Comparison of ENCODE assay signal across 17 mouse cellular contexts in genomic region chr3:34559841-34560703, GRCm38 (mm10).
DNase-seq lines count a peak whose midpoint lies in the region; ATAC-seq and TF ChIP-seq lines count a peak whose summit lies in the region.
"Had no signal": no experiment of that assay in that cellular context is flagged by ENCODE, and none has a peak within 500 bp of the region (broad histone marks: within the 10 kb centered on the region; RNA-seq: fewer than 3 reads in every experiment).

No protein-coding gene starts in this region.

- H3K4me3 ChIP-seq in embryonic facial prominence, embryonic 12.5 days, result no peak overlapping the region
- peak overlapping the region; percentile 31 for H3K4me3 ChIP-seq in hindbrain, embryonic 13.5 days
- H3K4me3 ChIP-seq in midbrain, postnatal 0 days (ENCODE audit: low read depth, low read length), result peak overlapping the region; percentile 6; the same call in 1 of the 2 replicates
- H3K4me3 ChIP-seq: embryonic facial prominence, embryonic 13.5 days; heart, embryonic 13.5 days; stomach, embryonic 15.5 days had no signal

- no peak for TF ChIP-seq CTCF in brain, embryonic 14.5 days (IDR thresholded peaks at IDR 0.05; ENCODE audit: borderline replicate concordance, extremely low read depth, insufficient read depth, insufficient read length)
- TF ChIP-seq CTCF in midbrain, postnatal 0 days (IDR thresholded peaks at IDR 0.05), result no peak

- peaks cover 5% of the 10 kb centered on the region; the same call in 1 of the 2 replicates for H3K4me1 ChIP-seq in embryonic facial prominence, embryonic 12.5 days
- peaks cover 19% of the 10 kb centered on the region for H3K4me1 ChIP-seq in hindbrain, embryonic 13.5 days (replicated peaks)
- no peaks in the 10 kb centered on the region for H3K4me1 ChIP-seq in midbrain, postnatal 0 days (ENCODE audit: insufficient read depth, low read length)
- H3K4me1 ChIP-seq: heart, embryonic 13.5 days; stomach, embryonic 15.5 days had no signal

- DNase-seq in brain, embryonic 14.5 days (ENCODE audit: low read depth), result peak; percentile 78
- no peak for DNase-seq in midbrain, postnatal 0 days (ENCODE audit: low spot score)
- DNase-seq in adrenal gland, adult 8-10 months, result no peak
- DNase-seq in left cerebral cortex, postnatal 4 days, result no peak
- no peak for DNase-seq in right cerebral cortex, postnatal 25 days
- DNase-seq in gastrocnemius, postnatal 4 days (ENCODE audit: low spot score in 2 of 2), result no peak
- DNase-seq: adrenal gland, postnatal 14 days; cerebellum, adult 11-12 months; lung, postnatal 4 days; right cerebral cortex, postnatal 14 days; thymus, postnatal 4 days had no signal

- no peak for TF ChIP-seq POLR2A in brain, embryonic 14.5 days (IDR thresholded peaks at IDR 0.05; ENCODE audit: borderline replicate concordance, extremely low read depth, insufficient read depth, insufficient read length, poor library complexity, severe bottlenecking)

- WGBS in embryonic facial prominence, embryonic 12.5 days, result 58% methylated on average over 13 of the region's 13 CpGs
- WGBS in hindbrain, embryonic 13.5 days, result 23% methylated on average over 13 of the region's 13 CpGs
- 19% methylated on average over 13 of the region's 13 CpGs for WGBS in midbrain, postnatal 0 days

- H3K9ac ChIP-seq in embryonic facial prominence, embryonic 12.5 days, result no peak overlapping the region
- peak overlapping the region; percentile 65 for H3K9ac ChIP-seq in hindbrain, embryonic 13.5 days
- H3K9ac ChIP-seq in midbrain, postnatal 0 days (replicated peaks; ENCODE audit: low read length, poor library complexity, severe bottlenecking), result no peak overlapping the region
- H3K9ac ChIP-seq: embryonic facial prominence, embryonic 13.5 days; heart, embryonic 13.5 days; liver, embryonic 14.5 days; stomach, embryonic 15.5 days had no signal

- no peak overlapping the region for H3K27ac ChIP-seq in embryonic facial prominence, embryonic 12.5 days
- H3K27ac ChIP-seq in hindbrain, embryonic 13.5 days, result peak overlapping the region; percentile 86
- H3K27ac ChIP-seq in midbrain, postnatal 0 days (ENCODE audit: low read depth, low read length), result no peak overlapping the region
- H3K27ac ChIP-seq: embryonic facial prominence, embryonic 13.5 days; heart, embryonic 13.5 days; liver, embryonic 14.5 days; stomach, embryonic 15.5 days had no signal

- 0 out of 2 replicates have a peak overlapping the region, but pooled peaks have one; percentile 4 for H3K4me2 ChIP-seq in embryonic facial prominence, embryonic 12.5 days (replicated peaks)
- H3K4me2 ChIP-seq in hindbrain, embryonic 13.5 days, result peak overlapping the region; percentile 49
- peak overlapping the region; percentile 36 for H3K4me2 ChIP-seq in midbrain, postnatal 0 days (ENCODE audit: low read depth, low read length, poor library complexity, severe bottlenecking)
- H3K4me2 ChIP-seq: embryonic facial prominence, embryonic 13.5 days; heart, embryonic 13.5 days; stomach, embryonic 15.5 days had no signal

- no peak for ATAC-seq in embryonic facial prominence, embryonic 12.5 days (ENCODE audit: insufficient number of reproducible peaks, insufficient read depth, low FRiP score, low TSS enrichment)
- no peak for ATAC-seq in hindbrain, embryonic 13.5 days (ENCODE audit: low FRiP score)
- ATAC-seq in midbrain, postnatal 0 days (ENCODE audit: low FRiP score), result no peak

- no peaks in the 10 kb centered on the region for H3K36me3 ChIP-seq in embryonic facial prominence, embryonic 12.5 days
- H3K36me3 ChIP-seq in hindbrain, embryonic 13.5 days, result no peaks in the 10 kb centered on the region
- no peaks in the 10 kb centered on the region for H3K36me3 ChIP-seq in midbrain, postnatal 0 days (ENCODE audit: insufficient read depth, low read length)
- H3K36me3 ChIP-seq: embryonic facial prominence, embryonic 13.5 days; heart, embryonic 13.5 days; stomach, embryonic 15.5 days had no signal

- H3K27me3 ChIP-seq in embryonic facial prominence, embryonic 12.5 days, result no peaks in the 10 kb centered on the region
- H3K27me3 ChIP-seq in hindbrain, embryonic 13.5 days, result no peaks in the 10 kb centered on the region
- no peaks in the 10 kb centered on the region for H3K27me3 ChIP-seq in midbrain, postnatal 0 days (ENCODE audit: insufficient read depth, low read length)
- H3K27me3 ChIP-seq: embryonic facial prominence, embryonic 13.5 days; heart, embryonic 13.5 days; stomach, embryonic 15.5 days had no signal

- H3K9me3 ChIP-seq in embryonic facial prominence, embryonic 12.5 days, result no peaks in the 10 kb centered on the region
- H3K9me3 ChIP-seq in hindbrain, embryonic 13.5 days, result no peaks in the 10 kb centered on the region
- H3K9me3 ChIP-seq in midbrain, postnatal 0 days (ENCODE audit: low read length), result no peaks in the 10 kb centered on the region
- H3K9me3 ChIP-seq: embryonic facial prominence, embryonic 13.5 days; heart, embryonic 13.5 days; stomach, embryonic 15.5 days had no signal

- intact Hi-C loops in left cerebral cortex, postnatal 4 days (cut with DNase I), result loop anchor here (5.0 kb wide), 1 partner anchor 82 kb away; no protein-coding TSS in a partner anchor
